9 mouse cellular contexts compared by ENCODE assay signal in genomic region chr10:84285832-84286506, GRCm38 (mm10).
DNase-seq lines count a peak whose midpoint lies in the region.
"Had no signal": no experiment of that assay in that cellular context is flagged by ENCODE, and none has a peak within 500 bp of the region (broad histone marks: within the 10 kb centered on the region; RNA-seq: fewer than 3 reads in every experiment).

No protein-coding gene starts in this region.

- peak; percentile 12 to 19 for DNase-seq in cerebellum, postnatal 10 days
- DNase-seq in cerebellum, postnatal 4 days (ENCODE audit: low spot score in 2 of 2), result no peak
- DNase-seq in ovary, adult 18-20 months (ENCODE audit: low spot score), result peak; percentile 6
- DNase-seq in ovary, postnatal 10 days (ENCODE audit: low spot score), result no peak
- DNase-seq in layer of hippocampus, adult 8-10 months (ENCODE audit: low spot score in 2 of 2), result peak; percentile 30 to 51
- DNase-seq in urinary bladder, adult 2 months (ENCODE audit: low spot score), result no peak
- DNase-seq in cerebellum, postnatal 36 days, result no peak
- no peak for DNase-seq in cerebellum, adult 9-11 months
- DNase-seq: cerebellum, adult 11-12 months had no signal

Comparison
In these comparisons a context has a peak if more than half of its experiments do, and no peak if none do; other contexts are left out.
1. DNase-seq: peak in cerebellum, postnatal 10 days (2 of 2), ovary, adult 18-20 months (single experiment) and layer of hippocampus, adult 8-10 months (2 of 2); none in cerebellum, postnatal 4 days (0 of 2), ovary, postnatal 10 days (single experiment), urinary bladder, adult 2 months (single experiment), cerebellum, postnatal 36 days (0 of 2) and cerebellum, adult 9-11 months (single experiment).